Mouse (Mus musculus): Measurements from ENCODE around the gene Baz2b.

DNA sequence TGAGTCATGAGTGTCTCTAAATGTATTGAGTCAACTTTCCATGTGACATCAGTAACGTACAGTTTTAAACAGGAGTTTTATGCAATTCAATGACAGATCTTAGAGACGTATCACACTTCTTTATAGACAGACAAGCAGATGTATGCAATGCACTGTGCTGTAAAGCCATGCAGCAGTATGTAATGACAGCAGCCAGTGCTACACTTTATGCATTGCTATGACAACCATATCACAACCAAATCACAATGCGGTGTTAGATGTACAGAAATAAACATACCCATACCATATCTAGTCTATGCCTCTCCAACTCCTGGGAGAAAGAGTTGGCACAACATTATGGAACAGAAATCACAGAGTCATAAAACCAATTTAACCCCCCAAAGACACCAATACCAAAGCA is 276.5 kb downstream of the Baz2b start:
- no peak for TF ChIP-seq CTCF (IDR thresholded peaks at IDR 0.05; ENCODE audit: extremely low read depth, insufficient read depth, insufficient read length, insufficient replicate concordance)
- TF ChIP-seq POLR2A (IDR thresholded peaks at IDR 0.05; ENCODE audit: low read depth, low read length) = no peak
